Mouse (Mus musculus) heart, postnatal 14 days (tissue): ENCODE results near the gene Srrm3. TPM values are rescaled to one million over a fixed set of nuclear protein-coding genes. Genes with fewer than 3 reads are reported as not detected.

Experiments
- DNase-seq, 2 experiments: peaks; one replicate each; pipeline ENCODE4 v3.0.0; 2021 to 2022
- intact Hi-C: fragments of 180-260 bp; cut with DNase I; formaldehyde crosslinking; loops from one replicate; pipeline ENCODE4 v1.15.1; 2025
- microRNA-seq, 2 experiments: library from miRNA; unstranded; fragments of <30 nt; microRNA quantifications; one replicate each; pipeline ENCODE4 v1.2.0; 2021 to 2022
- total RNA-seq, 2 experiments: library from RNA; stranded (reverse); gene quantifications; 2 replicates each; pipeline ENCODE4 v1.2.3; 2021

Gene Srrm3
- total RNA-seq, 2 experiments from 2014 or later: 0.10 TPM; not detected in 1

- intact Hi-C loops: no loop called here
- DNase-seq: no peak
Observed at GRCm38 (mm10) chr5:135918059-135918437, 111.4 kb downstream of the Srrm3 start.

- DNase-seq: no peak
- intact Hi-C loops: no loop called here
Observed at GRCm38 (mm10) chr5:135918593-135918992, 111.9 kb downstream of the Srrm3 start.

- DNase-seq: no peak
- intact Hi-C loops: no loop called here
Observed at GRCm38 (mm10) chr5:135919902-135920301, 113.2 kb downstream of the Srrm3 start.

- no peak for DNase-seq
- intact Hi-C loops: no loop called here
Observed at GRCm38 (mm10) chr5:135923901-135924300, 117.2 kb downstream of the Srrm3 start.

Small RNA genes lying within 50 kb of the gene (microRNA-seq; reads per million reads assigned to microRNA genes)
- gene Gm23268: 0 reads per million in 2 experiments

Other genes starting within 250 kb of the Srrm3 start
- gene Ccl26, start 243.3 kb upstream of the Srrm3 start, total RNA-seq: not detected
- 1 to 10 TPM; 1.6 to 2.2 TPM for gene Ccl24, start 233.8 kb upstream of the Srrm3 start, total RNA-seq
- 10 to 100 TPM; 13.8 to 16.9 TPM for gene Rhbdd2, start 174.3 kb upstream of the Srrm3 start, total RNA-seq
- 10 to 100 TPM; 56.2 to 57.7 TPM for gene Por, start 136.9 kb upstream of the Srrm3 start, total RNA-seq
- 10 to 100 TPM in 1 of 2 experiments, 1 to 10 TPM in 1; 10.0 to 10.3 TPM for gene Tmem120a, start 62.4 kb upstream of the Srrm3 start, total RNA-seq
- gene Styxl1, start 28.5 kb upstream of the Srrm3 start, total RNA-seq: under 1 TPM in 1 of 2 experiments, not detected in 1; 0.34 TPM
- 1,000 to 10,000 TPM; 1,831 to 1,920 TPM for gene Mdh2, start 28.4 kb upstream of the Srrm3 start, total RNA-seq
- gene Hspb1, start 81.0 kb downstream of the Srrm3 start, total RNA-seq: 100 to 1,000 TPM; 271 to 306 TPM
- gene Ywhag, start 127.7 kb downstream of the Srrm3 start, total RNA-seq: 100 to 1,000 TPM; 284 to 301 TPM
- gene Ssc4d, start 167.6 kb downstream of the Srrm3 start, total RNA-seq: 1 to 10 TPM in 1 of 2 experiments, under 1 TPM in 1; 0.41 to 1.3 TPM
- gene Zp3, start 173.2 kb downstream of the Srrm3 start, total RNA-seq: not detected
- gene Dtx2, start 187.9 kb downstream of the Srrm3 start, total RNA-seq: 1 to 10 TPM; 8.5 to 8.9 TPM
- gene Upk3b, start 231.6 kb downstream of the Srrm3 start, total RNA-seq: 10 to 100 TPM; 24.8 to 26.5 TPM
- gene Upk3bl, start 247.6 kb downstream of the Srrm3 start, total RNA-seq: not detected